Mouse (Mus musculus): ENCODE measurements at regions not wholly inside any gene's neighbourhood (a gene's known extent, or its start where the extent isn't known, plus 50 kb on each side); places are given as distances from the start of the nearest gene placed in this dataset.

- DNase-seq (ENCODE audit: low read depth, low spot score), result peak; percentile 14
These were observed 62.1 kb downstream of the Tuba3b start for GRCm38 (mm10) chr6:145677475-145678325.

- no peak for DNase-seq (ENCODE audit: low read depth, low spot score)
These were observed 64.0 kb downstream of the Tuba3b start for GRCm38 (mm10) chr6:145679516-145679915.

GRCm38 (mm10) chr6:145687073-145687472 is 59.5 kb upstream of the Rassf8 start:
- DNase-seq (ENCODE audit: low read depth, low spot score), result no peak

DNA sequence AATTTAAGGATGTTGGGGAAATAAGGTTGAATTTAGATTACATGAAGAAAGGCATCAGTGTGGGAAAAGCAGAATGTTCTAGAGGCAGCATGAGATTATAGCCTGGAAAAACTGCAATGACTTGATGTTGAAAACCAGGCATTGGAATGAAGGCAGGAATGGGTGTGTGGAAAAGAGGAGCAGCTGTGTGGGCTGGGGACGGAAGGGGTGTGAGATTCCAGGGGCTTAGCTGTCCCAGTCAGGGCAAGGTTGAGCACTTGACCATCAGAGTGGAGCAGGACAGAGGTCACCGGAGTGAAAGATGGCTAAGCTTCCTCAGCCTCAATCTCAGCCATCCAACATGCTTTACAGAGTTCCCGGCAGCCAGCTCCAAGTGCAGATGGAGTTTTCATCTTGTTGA is 54.9 kb upstream of the Rassf8 start:
- DNase-seq (ENCODE audit: low read depth, low spot score), result peak; percentile 20

DNA sequence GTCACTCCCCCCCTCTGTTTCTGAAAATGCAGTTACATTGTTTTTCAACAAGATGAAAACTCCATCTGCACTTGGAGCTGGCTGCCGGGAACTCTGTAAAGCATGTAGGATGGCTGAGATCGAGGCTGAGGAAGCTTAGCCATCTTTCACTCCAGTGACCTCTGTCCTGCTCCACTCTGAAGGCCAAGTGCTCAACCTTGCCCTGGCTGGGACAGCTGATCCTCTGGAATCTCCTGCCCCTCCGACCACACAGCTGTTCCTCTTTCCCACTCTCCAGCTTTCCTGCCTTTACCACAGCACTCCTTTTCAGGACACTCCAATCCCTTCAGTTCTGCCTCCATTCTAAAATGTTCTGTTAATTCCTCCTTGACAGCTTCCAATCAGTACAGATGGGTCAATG is 51.7 kb upstream of the Rassf8 start:
- DNase-seq (ENCODE audit: low read depth, low spot score), result peak; percentile 23

Measured in brain, adult 2 months (tissue).